9 mouse cellular contexts compared by ENCODE assay signal in genomic region chr2:162714976-162715375, GRCm38 (mm10). TPM values are rescaled to one million over a fixed set of nuclear protein-coding genes. Genes with fewer than 3 reads are reported as not detected.
"Had no signal": no experiment of that assay in that cellular context is flagged by ENCODE, and none has a peak within 500 bp of the region (broad histone marks: within the 10 kb centered on the region; RNA-seq: fewer than 3 reads in every experiment).

No protein-coding gene starts in this region.

- DNase-seq: kidney, adult 11 months; kidney, adult 9 months; kidney, postnatal 36 days; lung, adult 2 months; lung, postnatal 36 days; right cerebral cortex, postnatal 14 days; thymus, adult 18-20 months; thymus, postnatal 25 days had no signal

RNA-seq across cellular contexts. Expression of gene Ptprt, which starts 54.0 kb away (rescaled TPM):
- total RNA-seq: megakaryocyte progenitor cell, adult 5-6 weeks had no signal
